Mouse (Mus musculus) cerebellum, adult 9-11 months (tissue): ENCODE data around the gene Pipox.
A peak's percentile ranks its signal among the peaks of the same experiment; 100 is the strongest.

Experiments used
- DNase-seq: peaks from one replicate; pipeline ENCODE4 v3.0.0; 2022

Pipox gene

DNA sequence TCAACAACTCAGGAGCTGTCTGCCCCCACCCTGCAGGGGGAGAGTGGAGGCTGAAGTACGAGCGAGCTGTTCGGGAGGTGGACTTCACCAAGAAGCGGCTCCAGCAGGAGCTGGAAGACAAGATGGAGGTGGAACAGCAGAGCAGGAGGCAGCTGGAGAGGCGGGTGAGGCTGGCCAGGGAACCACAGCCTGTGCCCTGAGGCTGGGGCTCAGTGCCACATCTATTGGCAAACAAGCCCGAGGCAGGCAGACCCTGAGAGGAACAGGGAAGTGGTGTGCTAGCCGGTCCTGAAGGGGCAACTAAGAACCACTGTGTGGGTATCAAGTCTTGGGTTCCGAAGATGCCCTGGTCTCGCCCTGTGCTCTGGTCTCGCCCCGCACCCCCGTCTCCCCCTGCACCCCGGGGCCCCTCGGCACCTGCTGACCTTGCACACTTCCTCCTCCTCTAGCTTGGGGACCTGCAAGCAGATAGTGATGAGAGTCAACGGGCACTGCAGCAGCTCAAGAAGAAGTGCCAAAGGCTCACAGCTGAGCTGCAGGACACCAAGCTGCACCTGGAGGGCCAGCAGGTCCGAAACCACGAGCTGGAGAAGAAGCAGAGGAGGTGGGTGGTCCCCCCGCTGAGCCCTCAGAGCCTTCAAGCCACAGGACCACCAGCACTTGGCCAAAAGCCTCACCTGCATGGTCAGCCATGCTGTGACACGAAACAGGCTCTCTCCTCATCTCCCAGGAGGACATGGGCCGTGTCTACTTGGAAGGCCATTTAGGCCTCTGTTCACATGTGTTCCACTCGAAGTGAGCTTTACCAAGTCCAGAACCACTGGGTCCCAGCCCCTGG, 50.6 kb downstream of the Pipox start:
- no peak for DNase-seq

DNA sequence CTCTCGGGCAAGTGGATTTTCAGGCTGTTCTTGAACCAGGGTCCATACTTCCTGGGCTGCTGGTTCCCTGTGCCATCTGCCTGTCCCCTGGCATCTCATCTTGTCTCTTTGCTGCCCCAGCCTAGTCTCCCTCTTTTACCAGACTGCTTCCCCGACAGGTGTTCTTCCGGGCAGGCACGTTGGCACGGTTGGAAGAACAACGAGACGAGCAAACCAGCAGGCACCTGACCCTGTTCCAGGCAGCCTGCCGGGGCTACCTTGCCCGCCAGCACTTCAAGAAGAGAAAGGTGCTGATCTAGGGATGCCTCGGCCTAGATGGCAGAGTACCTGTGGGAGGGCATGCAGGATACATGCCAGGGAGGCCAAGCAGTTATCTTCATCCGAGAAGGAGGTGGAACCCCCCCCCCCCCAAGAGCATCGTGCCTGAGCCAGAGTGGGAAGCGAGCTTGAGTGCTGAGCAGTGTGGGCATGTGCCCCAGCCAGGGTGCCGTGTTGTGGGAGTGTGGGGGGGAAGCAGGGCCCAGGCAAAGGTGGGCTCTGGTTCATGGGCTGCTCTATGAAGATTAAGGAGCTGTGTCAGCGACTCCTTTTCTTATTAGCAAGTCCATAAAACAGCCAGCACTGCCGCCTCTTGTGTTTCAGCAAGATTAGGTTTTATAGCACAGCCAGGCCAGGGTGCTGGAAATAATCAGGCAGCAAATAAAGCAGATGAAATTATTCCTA, 53.2 kb downstream of the Pipox start:
- DNase-seq: peak; percentile 95

DNA sequence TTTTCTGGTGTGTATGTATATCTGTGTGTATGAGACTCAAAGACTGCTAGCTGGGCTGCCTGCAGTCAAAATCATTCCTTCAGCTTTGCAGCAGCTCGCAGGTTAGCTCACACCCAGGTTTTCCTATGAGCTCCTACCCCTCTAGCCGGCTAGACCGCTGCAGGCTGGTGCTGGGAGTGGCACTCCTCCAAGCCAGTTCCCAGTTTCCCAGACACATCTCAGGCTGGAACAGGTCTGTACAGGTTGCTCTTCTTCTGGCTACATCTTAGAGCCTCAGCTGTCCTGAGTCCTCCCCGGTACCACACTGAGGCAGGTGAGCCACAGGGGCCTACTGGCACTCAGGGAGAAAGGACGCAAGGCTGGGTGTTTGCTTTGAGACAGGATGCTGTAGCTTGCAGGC, 56.0 kb downstream of the Pipox start:
- no peak for DNase-seq

DNA sequence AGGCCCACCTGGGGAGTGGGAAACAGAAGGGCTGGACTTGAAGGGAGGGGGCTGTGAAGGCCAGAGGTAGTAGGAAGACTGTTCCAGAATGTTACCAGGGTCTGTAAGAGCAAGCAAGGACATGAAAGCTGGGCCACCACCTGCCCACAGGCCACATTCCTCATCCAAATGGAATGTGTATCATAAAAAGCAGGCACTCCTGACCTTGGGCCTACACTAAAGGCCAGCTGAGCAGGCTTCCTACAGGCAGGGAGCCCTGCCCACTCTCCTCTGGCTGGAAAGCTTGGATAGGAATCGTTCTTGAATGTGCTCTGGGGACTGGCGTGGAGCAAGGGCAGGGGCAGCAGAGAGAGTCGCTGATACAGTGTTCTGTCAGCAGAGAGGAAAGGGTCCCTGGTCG, 57.1 kb downstream of the Pipox start:
- DNase-seq: no peak

DNA sequence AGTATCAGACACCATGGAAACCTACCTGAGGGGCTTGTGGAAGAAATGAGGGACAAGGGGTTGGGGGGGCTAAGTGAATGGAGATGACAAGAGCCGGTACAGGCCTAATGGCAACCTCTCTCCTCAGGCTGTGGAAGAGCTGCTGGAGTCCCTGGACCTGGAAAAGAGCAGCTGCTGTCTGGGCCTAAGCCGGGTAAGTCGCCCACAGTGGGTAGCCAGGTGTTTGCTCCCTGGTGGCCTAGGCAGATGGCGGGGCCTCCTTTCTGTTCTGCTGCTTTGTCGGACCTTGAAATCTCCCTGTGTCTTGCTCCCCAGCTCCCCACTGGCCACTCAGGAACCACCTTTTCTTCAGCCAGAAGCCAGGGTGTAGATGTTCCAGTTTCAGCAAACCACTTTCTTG, 57.6 kb downstream of the Pipox start:
- DNase-seq: no peak

DNA sequence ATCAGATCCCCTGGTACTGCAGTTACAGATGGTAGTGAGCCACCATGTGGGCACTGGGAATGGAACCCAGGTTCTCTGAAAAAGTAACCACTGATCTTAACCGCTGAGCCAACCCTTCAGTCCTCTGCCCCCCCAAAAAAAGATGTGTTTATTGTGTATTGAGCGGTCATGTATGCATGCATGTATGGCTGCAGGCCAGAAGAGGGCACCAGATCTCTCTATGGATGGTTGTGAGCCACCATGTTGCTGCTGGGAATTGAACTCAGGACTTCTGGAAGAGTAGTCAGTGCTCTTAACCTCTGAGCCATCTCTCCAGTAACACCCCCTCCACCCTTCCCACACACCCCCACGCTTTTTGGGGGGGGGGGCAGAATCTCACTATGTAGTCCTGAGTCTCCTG, 58.8 kb downstream of the Pipox start:
- no peak for DNase-seq

DNA sequence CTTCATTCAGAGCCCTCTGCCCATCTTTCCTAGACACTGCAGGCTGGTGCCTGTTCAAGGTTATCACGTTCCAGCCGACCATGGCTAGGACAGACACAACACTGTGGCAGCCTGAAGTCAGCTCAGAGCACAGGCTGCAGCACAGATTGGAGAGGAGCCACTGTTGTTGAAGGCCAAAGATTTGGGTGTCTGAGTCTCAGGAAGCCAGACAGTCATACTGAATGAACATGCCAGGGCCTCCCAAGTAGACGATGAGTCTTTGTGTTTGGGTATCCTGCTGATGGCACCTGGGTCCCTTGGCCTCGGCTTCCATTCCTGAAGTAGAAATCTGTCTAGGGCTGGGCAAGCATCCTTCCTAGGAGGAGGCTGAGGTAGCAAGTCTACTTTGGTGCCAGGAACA, 61.4 kb downstream of the Pipox start:
- DNase-seq: no peak

DNA sequence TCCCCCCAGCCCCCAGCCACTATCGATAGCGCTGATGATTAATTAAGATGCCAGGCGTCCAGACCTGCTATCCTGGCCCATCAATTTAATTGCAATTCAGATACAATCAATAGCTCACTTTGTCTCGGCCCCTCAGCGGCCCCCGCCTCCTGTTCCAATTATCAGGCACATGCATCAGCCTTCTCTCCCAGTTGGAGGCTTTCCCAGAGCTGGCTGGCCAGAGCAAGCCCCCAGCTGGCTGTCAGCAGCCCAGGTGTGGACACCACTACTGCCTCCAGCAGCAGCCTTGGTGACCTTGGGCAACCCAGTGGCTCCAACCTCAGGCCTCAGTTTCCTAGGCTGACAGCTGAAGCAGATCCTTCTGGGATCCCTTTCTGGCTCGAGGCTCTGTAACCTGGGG, 63.0 kb downstream of the Pipox start:
- DNase-seq: no peak
